Mouse (Mus musculus) E14TG2a.4 (cell line): ENCODE measurements around the gene Pex16.

Experiments used
- H3K27me3 ChIP-seq: 2 replicates; pipeline ENCODE4 v1.6.1; 2014; ENCODE audit warnings: low read length, control low read depth; ENCODE audit not compliant: insufficient read depth
- H3K36me3 ChIP-seq: 2 replicates; pipeline ENCODE4 v1.6.1; 2014; ENCODE audit warnings: low read length, control low read depth; ENCODE audit not compliant: insufficient read depth
- H3K4me1 ChIP-seq: replicated peaks from 2 replicates; pipeline ENCODE4 v1.6.1; 2014; ENCODE audit warnings: low read depth, low read length, control low read depth
- H3K4me3 ChIP-seq: replicated peaks from 2 replicates; pipeline ENCODE4 v1.5.1; 2014; ENCODE audit warnings: mild to moderate bottlenecking, low read length
- H3K9me3 ChIP-seq: 2 replicates; pipeline ENCODE4 v1.6.1; 2014; ENCODE audit warnings: low read length, control low read depth
- CTCF ChIP-seq: conservative IDR thresholded peaks from 2 replicates; pipeline ENCODE4 v1.5.1; 2014; ENCODE audit warnings: low read length
- NANOG ChIP-seq: IDR thresholded peaks from 2 replicates; pipeline ENCODE4 v1.6.1; 2014; ENCODE audit warnings: borderline replicate concordance, low read length, mixed read lengths
- POU5F1 ChIP-seq: IDR thresholded peaks from 2 replicates; pipeline ENCODE4 v1.6.1; 2014; ENCODE audit warnings: low read length, borderline replicate concordance

Gene Pex16

DNA sequence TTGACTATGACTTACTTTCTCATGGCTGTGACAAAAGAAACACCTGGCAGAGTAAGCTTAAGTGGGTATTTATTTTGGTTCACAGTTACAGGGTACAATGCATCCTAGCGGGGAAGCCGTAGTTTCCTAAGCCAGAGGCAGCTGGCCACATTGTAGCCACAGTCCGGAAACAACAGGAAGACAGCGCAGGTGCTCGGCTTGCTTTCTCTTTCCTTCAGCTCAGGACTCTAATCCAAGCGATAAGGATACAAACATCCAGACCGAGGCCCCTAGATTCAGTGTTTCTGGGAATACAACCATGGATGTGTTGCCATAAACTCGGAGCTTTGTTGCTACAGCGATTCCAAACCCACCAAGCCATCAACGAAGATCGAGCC, 1.1 kb upstream of the Pex16 start:
- H3K4me3 ChIP-seq = peak overlapping the region; percentile 97; the same call in 1 of the 2 replicates
- TF ChIP-seq CTCF (no peak), NANOG (no peak), POU5F1 (no peak)
- H3K4me1 ChIP-seq = peaks cover 78% of the 10 kb centered on the region
- H3K27me3 ChIP-seq = peaks cover 14% of the 10 kb centered on the region
- peaks cover 21% of the 10 kb centered on the region for H3K36me3 ChIP-seq
- no peaks in the 10 kb centered on the region for H3K9me3 ChIP-seq

DNA sequence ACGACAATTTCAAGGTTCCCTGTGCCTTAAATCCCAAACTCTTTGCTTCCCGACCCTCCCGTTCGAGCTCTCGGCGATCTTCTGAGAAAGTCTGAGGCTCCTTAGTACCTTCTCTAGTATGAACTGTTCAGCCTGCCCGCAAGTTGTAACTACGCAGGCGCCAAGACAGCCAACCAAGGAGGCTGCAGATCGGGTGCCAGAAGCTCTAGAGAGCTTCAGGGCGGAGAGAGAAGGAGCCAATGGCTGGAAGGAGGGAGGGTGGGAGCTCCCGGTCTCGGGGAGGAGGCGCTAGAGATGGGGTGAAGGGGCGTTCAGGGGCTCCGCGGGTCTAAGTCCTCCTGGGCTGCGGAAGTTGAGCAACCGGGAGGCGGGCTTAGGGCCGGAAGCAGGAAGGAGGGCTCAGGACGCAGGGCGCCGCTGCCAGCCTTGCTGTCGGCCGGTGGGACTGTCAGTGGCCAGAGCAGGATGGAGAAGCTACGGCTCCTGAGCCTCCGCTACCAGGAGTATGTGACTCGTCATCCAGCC, 685 bp downstream of the Pex16 start:
- Histone ChIP-seq H3K4me3 (peak overlapping the region; percentile 97), H3K27me3 (peaks cover 4% of the 10 kb centered on the region; the same call in 1 of the 2 replicates), H3K9me3 (no peaks in the 10 kb centered on the region), H3K36me3 (peaks cover 31% of the 10 kb centered on the region), H3K4me1 (peaks cover 66% of the 10 kb centered on the region)
- TF ChIP-seq POU5F1 = no peak
- no peak for TF ChIP-seq CTCF
- no peak for TF ChIP-seq NANOG

DNA sequence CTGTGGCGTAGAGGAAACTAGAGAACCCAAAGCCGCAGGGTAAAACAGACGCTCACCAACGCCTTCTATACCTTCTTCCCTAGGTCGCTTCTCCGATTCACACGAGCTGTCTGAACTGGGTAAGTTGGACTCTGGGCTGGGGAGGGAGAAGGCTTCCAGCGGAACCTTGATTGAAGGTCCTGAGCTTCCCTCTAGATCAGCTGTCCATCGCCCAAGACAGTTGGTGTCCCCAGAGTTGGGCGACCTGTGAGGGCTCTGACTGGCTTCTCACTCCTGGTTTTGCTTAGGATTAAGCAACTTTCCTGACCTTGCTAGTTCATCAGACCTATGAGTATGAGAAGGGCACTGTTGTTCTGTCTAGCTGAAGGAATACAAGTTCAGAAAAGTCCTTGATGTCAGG, 1.3 kb downstream of the Pex16 start:
- peaks cover 37% of the 10 kb centered on the region for H3K36me3 ChIP-seq
- H3K4me1 ChIP-seq = peaks cover 68% of the 10 kb centered on the region
- TF ChIP-seq NANOG (no peak), POU5F1 (no peak), CTCF (no peak)
- H3K27me3 ChIP-seq = no peaks in the 10 kb centered on the region
- peak overlapping the region; percentile 97 for H3K4me3 ChIP-seq
- H3K9me3 ChIP-seq = no peaks in the 10 kb centered on the region

DNA sequence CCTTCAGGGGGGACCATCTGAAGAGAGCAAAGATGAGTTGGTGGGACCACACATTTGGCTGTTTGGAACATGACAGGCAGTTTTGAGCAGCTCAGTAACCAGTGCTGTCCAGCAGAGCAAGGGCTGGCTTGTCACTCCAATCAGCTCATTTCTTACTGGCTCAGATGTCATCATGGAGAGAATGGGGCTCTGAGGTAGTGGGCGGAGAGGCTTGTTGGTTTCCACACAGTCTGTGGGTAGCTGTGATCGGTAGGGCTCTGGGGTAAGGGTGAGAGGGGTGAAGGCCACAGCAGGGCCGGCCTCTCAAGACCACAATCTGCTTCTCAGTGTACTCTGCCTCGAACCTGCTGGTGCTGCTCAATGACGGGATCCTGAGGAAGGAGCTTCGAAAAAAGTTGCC, 1.8 kb downstream of the Pex16 start:
- H3K9me3 ChIP-seq = no peaks in the 10 kb centered on the region
- H3K4me3 ChIP-seq = peak overlapping the region; percentile 97
- H3K4me1 ChIP-seq = peaks cover 65% of the 10 kb centered on the region
- TF ChIP-seq NANOG = no peak
- TF ChIP-seq CTCF = no peak
- TF ChIP-seq POU5F1 = no peak
- H3K36me3 ChIP-seq = peaks cover 42% of the 10 kb centered on the region
- no peaks in the 10 kb centered on the region for H3K27me3 ChIP-seq

DNA sequence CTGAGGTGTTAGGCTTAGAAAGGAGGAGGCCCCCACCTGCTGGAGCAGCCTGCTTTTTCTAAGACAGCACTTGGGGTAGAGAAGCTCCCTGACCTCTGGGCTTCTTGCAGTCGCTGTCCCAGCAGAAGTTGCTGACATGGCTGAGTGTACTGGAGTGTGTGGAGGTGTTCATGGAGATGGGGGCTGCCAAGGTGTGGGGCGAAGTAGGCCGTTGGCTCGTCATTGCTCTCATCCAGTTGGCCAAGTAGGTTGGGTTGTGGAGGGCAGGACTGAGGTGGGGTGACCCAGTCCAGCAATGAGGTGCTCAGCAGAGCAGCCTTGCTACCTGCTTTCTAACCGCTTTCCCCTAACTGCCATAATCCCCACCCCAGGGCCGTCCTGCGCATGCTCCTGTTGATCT, 2.8 kb downstream of the Pex16 start:
- Histone ChIP-seq H3K27me3 (no peaks in the 10 kb centered on the region), H3K4me1 (peaks cover 55% of the 10 kb centered on the region), H3K36me3 (peaks cover 52% of the 10 kb centered on the region), H3K4me3 (no peak overlapping the region), H3K9me3 (no peaks in the 10 kb centered on the region)
- TF ChIP-seq POU5F1 = no peak
- no peak for TF ChIP-seq NANOG
- no peak for TF ChIP-seq CTCF

DNA sequence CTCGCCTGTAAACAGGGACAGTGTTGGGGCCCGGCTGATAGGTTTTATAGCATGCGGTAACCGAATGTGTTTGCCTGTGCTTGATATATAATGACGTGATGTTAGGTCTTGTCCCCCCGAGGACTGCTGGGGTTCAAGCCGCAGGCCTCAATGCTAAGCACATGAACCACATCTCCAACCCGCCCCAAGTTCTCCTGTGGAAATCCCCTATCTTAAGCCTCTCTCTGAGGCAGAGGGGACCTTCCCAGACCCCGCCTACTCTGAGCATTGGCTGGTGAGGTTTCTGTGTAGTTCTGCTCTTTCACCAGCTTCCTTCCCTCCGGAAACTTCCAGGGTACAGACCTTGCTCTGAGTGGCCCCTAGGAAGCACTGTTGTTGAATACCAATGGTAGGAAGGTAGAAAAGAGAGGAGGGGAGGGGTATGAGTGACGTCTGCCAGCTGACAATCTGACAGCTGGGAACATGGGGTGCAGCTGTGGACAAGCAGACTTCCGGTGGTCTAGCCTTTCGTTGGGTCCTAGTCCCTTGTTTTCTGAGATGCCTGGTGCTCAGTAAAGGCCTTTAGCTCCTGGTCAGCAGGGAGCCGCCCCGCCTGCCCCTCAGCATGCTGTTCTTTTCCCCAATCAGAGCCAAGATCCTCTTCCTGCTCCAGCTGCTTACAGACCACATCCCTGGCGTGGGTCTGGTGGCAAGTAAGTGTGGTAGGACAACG, 5.5 kb downstream of the Pex16 start:
- Histone ChIP-seq H3K27me3 (no peaks in the 10 kb centered on the region), H3K36me3 (peaks cover 75% of the 10 kb centered on the region), H3K4me3 (no peak overlapping the region), H3K9me3 (no peaks in the 10 kb centered on the region), H3K4me1 (peaks cover 40% of the 10 kb centered on the region)
- TF ChIP-seq NANOG = no peak
- TF ChIP-seq CTCF = no peak
- TF ChIP-seq POU5F1 = no peak

DNA sequence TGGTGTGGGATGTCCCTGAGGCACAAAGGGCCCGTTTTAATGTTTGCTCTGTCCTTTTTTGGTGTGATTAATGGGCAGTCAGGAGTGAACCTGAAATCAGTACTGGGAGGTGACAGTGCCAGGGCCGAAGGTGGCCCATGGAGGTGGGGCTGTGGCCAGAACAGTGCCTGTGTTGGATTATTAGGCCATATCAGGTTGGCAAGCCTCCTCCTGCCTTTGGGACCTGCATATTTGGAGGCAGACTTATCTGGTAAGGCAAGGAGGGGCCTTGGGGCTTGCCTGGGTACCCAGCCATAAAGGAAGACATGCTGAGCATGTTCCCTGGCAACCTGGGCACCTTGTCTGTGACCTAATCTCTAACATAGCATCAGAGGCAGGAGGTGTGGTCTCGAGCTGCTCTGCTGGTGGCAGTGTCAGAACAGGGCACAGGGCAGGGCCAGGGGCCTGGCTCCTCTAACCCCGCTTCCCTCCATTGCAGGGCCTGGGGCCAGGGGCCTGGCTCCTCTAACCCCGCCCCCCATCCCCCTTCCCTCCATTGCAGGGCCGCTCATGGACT, 6.1 kb downstream of the Pex16 start:
- Histone ChIP-seq H3K36me3 (peaks cover 82% of the 10 kb centered on the region), H3K4me3 (no peak overlapping the region), H3K27me3 (no peaks in the 10 kb centered on the region), H3K9me3 (no peaks in the 10 kb centered on the region), H3K4me1 (peaks cover 46% of the 10 kb centered on the region)
- TF ChIP-seq POU5F1 = no peak
- no peak for TF ChIP-seq CTCF
- TF ChIP-seq NANOG = no peak

DNA sequence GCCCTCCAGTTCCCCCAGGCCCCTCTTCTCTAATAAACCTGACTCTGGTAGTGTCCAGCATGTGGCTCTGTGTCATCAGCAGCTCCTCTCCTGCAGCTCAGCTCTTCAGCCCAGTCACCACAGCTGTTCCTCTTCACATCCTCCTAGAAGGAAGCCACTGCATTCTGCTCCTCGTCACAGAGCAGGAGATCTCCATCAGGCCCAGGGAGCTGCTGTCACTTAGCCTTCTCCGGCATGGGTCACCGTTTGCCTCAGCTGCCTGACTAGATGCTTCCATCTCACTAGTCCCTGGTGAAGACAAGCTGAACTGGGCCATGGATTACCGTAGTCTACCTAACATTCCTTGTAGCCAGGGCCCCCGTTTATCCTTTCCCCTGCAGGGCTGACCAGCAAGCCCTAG, 6.7 kb downstream of the Pex16 start:
- Histone ChIP-seq H3K36me3 (peaks cover 87% of the 10 kb centered on the region), H3K27me3 (no peaks in the 10 kb centered on the region), H3K4me3 (no peak overlapping the region), H3K9me3 (no peaks in the 10 kb centered on the region), H3K4me1 (peaks cover 46% of the 10 kb centered on the region)
- TF ChIP-seq CTCF (no peak), POU5F1 (no peak), NANOG (no peak)
